Mouse (Mus musculus) small intestine, adult 2 months (tissue): ENCODE measurements around the gene Rasal1.

Source experiments
- CTCF ChIP-seq: fragments of 200-500 bp; IDR thresholded peaks from 2 replicates; pipeline ENCODE4 v1.5.1; 2012; ENCODE audit warnings: low read depth, mild to moderate bottlenecking, control low read depth, inconsistent platforms, low read length, moderate library complexity, mixed read lengths; ENCODE audit not compliant: insufficient replicate concordance, insufficient read length; ENCODE audit errors: extremely low read depth
- POLR2A ChIP-seq: fragments of 200-500 bp; IDR thresholded peaks from 2 replicates; pipeline ENCODE4 v1.6.1; 2012; ENCODE audit warnings: low read depth, mild to moderate bottlenecking, control low read depth, inconsistent platforms, low read length, moderate library complexity

GRCm38 (mm10) chr5:120668761-120669160, 20.1 kb downstream of the Rasal1 start:
- no peak for TF ChIP-seq CTCF
- TF ChIP-seq POLR2A: no peak
